Mouse (Mus musculus) olfactory bulb, adult 2 months (tissue): ENCODE data around the gene Lrmp.

ENCODE experiments used
- CTCF ChIP-seq: fragments of 200-500 bp; IDR thresholded peaks from 2 replicates; pipeline ENCODE4 v1.5.1; 2012; ENCODE audit warnings: low read depth, mild to moderate bottlenecking, low read length, moderate library complexity; ENCODE audit not compliant: insufficient read depth
- POLR2A ChIP-seq: fragments of 200-500 bp; IDR thresholded peaks from 2 replicates; pipeline ENCODE4 v1.6.1; 2012; ENCODE audit warnings: mild to moderate bottlenecking, low read depth, low read length, moderate library complexity; ENCODE audit not compliant: insufficient read depth

DNA sequence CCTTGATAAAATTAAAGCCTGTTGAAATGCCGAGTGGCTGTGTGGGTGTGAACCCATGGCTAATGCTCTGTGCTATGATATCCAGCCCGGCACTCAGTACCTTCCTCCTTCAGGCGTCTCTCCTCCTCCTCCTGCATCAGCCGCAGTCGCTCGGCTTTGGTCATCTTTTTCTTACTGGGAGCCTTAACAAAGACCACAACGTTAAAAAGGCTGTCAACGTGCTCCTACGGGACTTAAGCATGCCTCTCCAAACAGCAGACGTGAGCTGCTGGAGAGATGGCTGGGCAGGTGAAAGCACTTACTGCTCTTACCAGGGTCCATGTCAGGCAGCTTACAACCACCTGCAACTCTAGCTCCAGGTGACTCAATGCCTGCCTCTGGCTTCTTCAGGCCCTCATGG is 89.7 kb downstream of the Lrmp start:
- TF ChIP-seq CTCF (no peak), POLR2A (no peak)
